Mouse (Mus musculus) intestine, postnatal 0 days (tissue): ENCODE data around the gene Cacna2d1. TPM values are rescaled to one million over a fixed set of nuclear protein-coding genes. Genes with fewer than 3 reads are reported as not detected.

Source experiments
- ATAC-seq: fragments of 200-750 bp; cut with Nextera tagmentation; 2 replicates; pipeline ENCODE4 v1.8.0; 2017; ENCODE audit warnings: mild to moderate bottlenecking, moderate TSS enrichment, moderate library complexity
- H3K27ac ChIP-seq: fragments of 300-500 bp; sonication (generic); 2 replicates; pipeline ENCODE4 v1.5.1; 2014; ENCODE audit warnings: mild to moderate bottlenecking, low read depth, low read length, moderate library complexity
- H3K27me3 ChIP-seq: fragments of 300-500 bp; sonication (generic); replicated peaks from 2 replicates; pipeline ENCODE4 v1.6.1; 2014; ENCODE audit warnings: low read length, mixed read lengths; ENCODE audit not compliant: control insufficient read depth, insufficient read depth
- H3K36me3 ChIP-seq: fragments of 300-500 bp; sonication (generic); 2 replicates; pipeline ENCODE4 v1.6.1; 2014; ENCODE audit warnings: mild to moderate bottlenecking, moderate library complexity; ENCODE audit not compliant: control insufficient read depth, insufficient read depth
- H3K4me1 ChIP-seq: fragments of 300-500 bp; sonication (generic); replicated peaks from 2 replicates; pipeline ENCODE4 v1.6.1; 2014; ENCODE audit warnings: antibody characterized with exemption, low read length, mixed read lengths; ENCODE audit not compliant: control insufficient read depth, insufficient read depth
- H3K4me2 ChIP-seq: fragments of 300-500 bp; sonication (generic); replicated peaks from 2 replicates; pipeline ENCODE4 v1.6.1; 2014; ENCODE audit warnings: low read depth, mild to moderate bottlenecking, moderate library complexity
- H3K4me3 ChIP-seq: fragments of 300-500 bp; sonication (generic); 2 replicates; pipeline ENCODE4 v1.5.1; 2014; ENCODE audit warnings: low read depth, low read length
- H3K9ac ChIP-seq: fragments of 300-500 bp; sonication (generic); 2 replicates; pipeline ENCODE4 v1.6.1; 2014; ENCODE audit warnings: mild to moderate bottlenecking, low read depth, low read length
- H3K9me3 ChIP-seq: fragments of 300-500 bp; sonication (generic); 2 replicates; pipeline ENCODE4 v1.6.1; 2016; ENCODE audit warnings: mixed run types; ENCODE audit not compliant: control insufficient read depth
- CTCF ChIP-seq: sonication (generic); IDR thresholded peaks from 2 replicates; pipeline ENCODE4 v1.5.1; 2016; ENCODE audit warnings: low read depth, mild to moderate bottlenecking, control low read depth, antibody characterized with exemption, moderate library complexity
- WGBS: fragments of 180-500 bp; shearing (Covaris S2); extraction: QIAGEN DNeasy Blood & Tissue Kit; methylation state at CpG from one replicate; pipeline ENCODE4 v1.1.7; 2014; 5-methylcytosine and 5-hydroxymethylcytosine counted together
- polyA plus RNA-seq: library from polyadenylated mRNA; unstranded; fragments of >200 nt; fragmentation: Nextera tagmentation; extraction: Ambion mirVana; gene quantifications from 2 replicates; pipeline ENCODE4 v1.2.1, GENCODE M21; 2015

Gene Cacna2d1
- polyA plus RNA-seq, 1 experiment from 2014 or later = 7.2 TPM

- Histone ChIP-seq H3K4me1 (no peaks in the 10 kb centered on the region), H3K27me3 (no peaks in the 10 kb centered on the region), H3K4me3 (no peak overlapping the region), H3K9ac (no peak overlapping the region), H3K27ac (no peak overlapping the region), H3K9me3 (no peaks in the 10 kb centered on the region), H3K4me2 (no peak overlapping the region), H3K36me3 (no peaks in the 10 kb centered on the region)
- TF ChIP-seq CTCF = no peak
- no peak for ATAC-seq
- 84% methylated on average over 1 of the region's 1 CpGs for WGBS
These were observed 483.5 kb downstream of the Cacna2d1 start for GRCm38 (mm10) chr5:16417996-16418395.

- Histone ChIP-seq H3K27me3 (no peaks in the 10 kb centered on the region), H3K4me1 (no peaks in the 10 kb centered on the region), H3K36me3 (no peaks in the 10 kb centered on the region), H3K9ac (no peak overlapping the region), H3K4me2 (no peak overlapping the region), H3K9me3 (no peaks in the 10 kb centered on the region), H3K4me3 (no peak overlapping the region), H3K27ac (no peak overlapping the region)
- TF ChIP-seq CTCF = no peak
- ATAC-seq = no peak
- WGBS = 76% methylated on average over 3 of the region's 3 CpGs
These were observed 484.0 kb downstream of the Cacna2d1 start for GRCm38 (mm10) chr5:16418504-16418903.

Other genes starting within 250 kb of the Cacna2d1 start
- not detected in 2 replicates for gene Speer4c, start 220.4 kb upstream of the Cacna2d1 start, polyA plus RNA-seq